Mouse (Mus musculus) heart, embryonic 14.5 days (tissue): Measurements from ENCODE around the gene Slc31a1. TPM values are rescaled to one million over a fixed set of nuclear protein-coding genes. Genes with fewer than 3 reads are reported as not detected.

Experiments used
- ATAC-seq: fragments of 200-750 bp; cut with Nextera tagmentation; 2 replicates; pipeline ENCODE4 v1.8.0; 2017; ENCODE audit warnings: low read depth, moderate TSS enrichment; ENCODE audit not compliant: insufficient number of reproducible peaks, insufficient read depth, low FRiP score
- H3K27ac ChIP-seq, 2 experiments: fragments of 200-500 bp in 1 of 2; fragments of 300-500 bp in 1 of 2; sonication (generic) in 1 of 2; replicated peaks in 1 of 2; 2 replicates each; pipeline ENCODE4 v1.5.1; 2012 to 2014; ENCODE audit warnings: low read depth in 2 of 2, low read length in 2 of 2, control low read depth in 1 of 2, mild to moderate bottlenecking in 1 of 2, mixed read lengths in 1 of 2; ENCODE audit not compliant: control insufficient read depth in 1 of 2, insufficient read depth in 1 of 2
- H3K27me3 ChIP-seq: fragments of 300-500 bp; sonication (generic); 2 replicates; pipeline ENCODE4 v1.6.1; 2014; ENCODE audit warnings: mild to moderate bottlenecking, low read length, control low read depth; ENCODE audit not compliant: control insufficient read depth, insufficient read depth
- H3K36me3 ChIP-seq: fragments of 300-500 bp; sonication (generic); 2 replicates; pipeline ENCODE4 v1.6.1; 2014; ENCODE audit warnings: mild to moderate bottlenecking, control low read depth, low read length, mixed read lengths; ENCODE audit not compliant: control insufficient read depth, insufficient read depth
- H3K4me1 ChIP-seq, 2 experiments: fragments of 200-500 bp in 1 of 2; fragments of 300-500 bp in 1 of 2; sonication (generic) in 1 of 2; 2 replicates each; pipeline ENCODE4 v1.6.1; 2012 to 2014; ENCODE audit warnings: low read length in 2 of 2, control low read depth in 1 of 2, mixed read lengths in 1 of 2; ENCODE audit not compliant: control insufficient read depth in 2 of 2, insufficient read depth in 2 of 2
- H3K4me2 ChIP-seq: fragments of 300-500 bp; sonication (generic); 2 replicates; pipeline ENCODE4 v1.6.1; 2014; ENCODE audit warnings: mild to moderate bottlenecking, low read length
- H3K4me3 ChIP-seq, 2 experiments: fragments of 200-500 bp in 1 of 2; fragments of 300-500 bp in 1 of 2; sonication (generic) in 1 of 2; 2 replicates each; pipeline ENCODE4 v1.5.1; 2012 to 2014; ENCODE audit warnings: low read length in 2 of 2, mild to moderate bottlenecking in 2 of 2, control low read depth in 1 of 2, low read depth in 1 of 2, moderate library complexity in 1 of 2; ENCODE audit not compliant: control insufficient read depth in 1 of 2, insufficient read depth in 1 of 2
- H3K9ac ChIP-seq: fragments of 300-500 bp; sonication (generic); 2 replicates; pipeline ENCODE4 v1.6.1; 2014; ENCODE audit warnings: mild to moderate bottlenecking, low read length
- H3K9me3 ChIP-seq: fragments of 300-500 bp; sonication (generic); 2 replicates; pipeline ENCODE4 v1.6.1; 2016; ENCODE audit warnings: low read length, control low read depth; ENCODE audit not compliant: control insufficient read depth
- WGBS: fragments of 180-500 bp; shearing (Covaris S2); extraction: QIAGEN DNeasy Blood & Tissue Kit; methylation state at CpG from one replicate; pipeline ENCODE4 v1.1.7; 2014; 5-methylcytosine and 5-hydroxymethylcytosine counted together
- polyA plus RNA-seq: library from polyadenylated mRNA; unstranded; fragments of >200 nt; fragmentation: Nextera tagmentation; extraction: Ambion mirVana; gene quantifications from 2 replicates; pipeline ENCODE4 v1.2.1, GENCODE M21; 2014

Slc31a1 gene
- polyA plus RNA-seq, 1 experiment from 2014 or later: 38.1 TPM

DNA sequence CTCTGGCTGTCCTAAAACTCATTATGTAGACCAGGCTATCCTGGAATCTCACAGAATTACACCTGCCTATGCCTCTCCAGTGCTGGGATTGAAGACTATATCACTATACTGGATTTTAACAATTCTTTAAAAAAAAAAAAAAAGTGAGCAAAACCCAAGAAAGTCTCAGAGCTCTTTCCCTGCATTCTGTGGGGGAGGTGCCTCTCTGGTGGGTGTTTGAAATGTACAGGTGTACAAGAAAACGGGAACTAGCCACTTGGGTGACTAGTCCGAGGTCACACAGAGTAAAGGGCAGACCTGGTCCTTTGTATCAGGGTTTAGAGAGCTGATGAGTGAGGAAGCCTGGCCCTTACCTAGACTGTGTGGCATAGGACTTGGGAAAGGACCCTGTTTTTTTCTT, 1.9 kb downstream of the Slc31a1 start:
- no peak for ATAC-seq
- Histone ChIP-seq H3K4me1 (peaks cover 0 to 15% of the 10 kb centered on the region in 2 experiments; a peak in 3 of 4 replicates), H3K36me3 (0 out of 2 replicates have a peak, but pooled peaks cover 3% of the 10 kb centered on the region), H3K9me3 (no peaks in the 10 kb centered on the region), H3K27ac (no peak overlapping the region), H3K4me3 (no peak overlapping the region), H3K27me3 (no peaks in the 10 kb centered on the region), H3K9ac (no peak overlapping the region), H3K4me2 (no peak overlapping the region)
- WGBS: 73% methylated on average over 2 of the region's 2 CpGs

DNA sequence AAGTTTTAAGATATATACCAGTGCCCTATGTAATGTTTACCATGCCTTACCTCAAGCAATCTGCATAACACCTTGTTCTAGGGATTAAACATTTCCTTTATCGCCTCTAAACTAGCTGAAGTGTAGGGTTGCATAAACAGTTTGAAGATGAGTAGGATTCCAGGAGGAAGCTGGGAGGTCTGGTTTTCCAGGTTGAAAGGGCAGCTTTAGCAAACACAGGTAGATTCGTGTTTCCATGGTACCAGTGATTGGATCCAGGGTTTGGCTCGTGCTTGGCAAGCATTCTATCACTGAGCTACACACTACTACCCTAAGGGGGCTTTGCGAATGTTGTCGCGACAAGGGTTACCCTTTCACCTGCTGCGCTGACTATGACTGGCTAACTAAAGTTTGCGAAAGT, 3.8 kb downstream of the Slc31a1 start:
- 90% methylated on average over 8 of the region's 8 CpGs for WGBS
- no peak for ATAC-seq
- H3K4me1 ChIP-seq: peaks cover 0 to 19% of the 10 kb centered on the region in 2 experiments; a peak in 2 of 4 replicates
- no peak overlapping the region for H3K4me3 ChIP-seq
- H3K9me3 ChIP-seq: no peaks in the 10 kb centered on the region
- no peaks in the 10 kb centered on the region for H3K27me3 ChIP-seq
- H3K9ac ChIP-seq: no peak overlapping the region
- no peak overlapping the region for H3K4me2 ChIP-seq
- H3K36me3 ChIP-seq: no peaks in the 10 kb centered on the region
- no peak overlapping the region for H3K27ac ChIP-seq

DNA sequence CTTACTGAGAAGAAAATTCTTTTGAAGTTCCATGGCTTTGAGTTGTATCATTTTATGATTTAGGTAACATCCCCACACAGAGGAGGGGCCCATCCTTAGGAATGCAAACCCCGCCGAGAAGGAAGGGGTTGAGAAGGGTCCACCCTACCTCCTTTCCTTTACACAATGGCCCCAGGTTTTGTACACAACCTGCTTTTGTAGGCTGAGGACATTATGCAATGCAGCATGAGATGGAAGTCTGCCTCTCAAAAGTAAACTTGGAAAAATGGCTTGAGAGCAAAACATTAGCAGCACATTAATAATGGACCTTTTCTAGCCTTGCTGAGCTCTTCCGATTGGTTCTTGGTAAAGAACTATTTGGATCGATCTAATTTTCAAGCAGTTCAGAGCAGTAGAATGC, 5.8 kb downstream of the Slc31a1 start:
- Histone ChIP-seq H3K4me3 (no peak overlapping the region), H3K27me3 (no peaks in the 10 kb centered on the region), H3K27ac (no peak overlapping the region), H3K4me2 (no peak overlapping the region), H3K9me3 (no peaks in the 10 kb centered on the region), H3K9ac (no peak overlapping the region), H3K36me3 (no peaks in the 10 kb centered on the region), H3K4me1 (peaks cover 3 to 25% of the 10 kb centered on the region in 2 experiments)
- no peak for ATAC-seq
- 79% methylated on average over 4 of the region's 4 CpGs for WGBS

DNA sequence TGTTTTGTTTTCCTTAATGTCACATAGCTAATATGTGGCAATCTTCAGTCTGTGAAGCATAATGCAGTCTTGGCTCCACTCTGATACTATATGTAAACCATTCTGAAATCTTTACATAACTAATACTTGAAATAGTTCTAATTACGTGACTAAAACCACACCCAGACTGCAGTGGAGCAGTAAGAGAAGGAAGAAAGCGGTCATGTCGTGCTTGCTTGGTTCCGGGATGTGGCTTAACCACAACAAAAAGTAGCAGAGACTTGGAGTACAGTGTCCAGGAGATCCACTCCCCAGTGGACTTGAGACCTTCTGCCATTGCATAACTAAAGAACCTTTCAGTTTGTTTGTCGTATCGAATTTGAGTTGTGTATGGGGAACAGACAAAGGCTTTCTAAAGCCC, 7.1 kb downstream of the Slc31a1 start:
- no peaks in the 10 kb centered on the region for H3K36me3 ChIP-seq
- H3K27me3 ChIP-seq: no peaks in the 10 kb centered on the region
- whole genome bisulfite sequencing: 91% methylated on average over 6 of the region's 6 CpGs
- no peak overlapping the region for H3K27ac ChIP-seq
- H3K4me2 ChIP-seq: no peak overlapping the region
- H3K4me1 ChIP-seq: peaks cover 5 to 28% of the 10 kb centered on the region in 2 experiments
- no peak overlapping the region for H3K9ac ChIP-seq
- H3K4me3 ChIP-seq: no peak overlapping the region
- no peak for ATAC-seq
- H3K9me3 ChIP-seq: no peaks in the 10 kb centered on the region

DNA sequence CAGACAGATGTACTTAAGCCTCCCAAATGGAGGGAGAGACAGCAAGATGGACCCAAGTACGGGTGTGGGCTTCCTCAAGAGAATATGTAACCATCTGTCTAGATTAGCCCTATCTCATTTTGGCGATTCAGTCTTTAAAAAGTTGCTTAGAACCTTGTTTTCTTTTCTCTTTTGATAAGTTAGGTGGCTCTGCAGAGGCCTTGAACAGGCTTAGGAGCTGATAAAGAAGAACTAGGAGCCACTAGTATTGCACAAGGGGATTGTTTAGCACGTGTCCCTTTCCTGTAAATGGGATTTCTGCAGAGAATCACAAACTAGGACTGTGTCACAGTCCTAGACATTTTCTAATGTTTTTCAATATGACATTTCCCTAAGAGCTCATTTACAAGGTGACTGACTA, 8.6 kb downstream of the Slc31a1 start:
- no peak overlapping the region for H3K4me2 ChIP-seq
- H3K27me3 ChIP-seq: no peaks in the 10 kb centered on the region
- 14% methylated on average over 3 of the region's 3 CpGs for WGBS
- ATAC-seq: no peak
- no peaks in the 10 kb centered on the region for H3K36me3 ChIP-seq
- 0 out of 2 replicates have a peak overlapping the region, but pooled peaks have one; percentile 3 for H3K9ac ChIP-seq
- H3K27ac ChIP-seq: no peak overlapping the region
- no peaks in the 10 kb centered on the region for H3K9me3 ChIP-seq
- H3K4me3 ChIP-seq: no peak overlapping the region
- H3K4me1 ChIP-seq: peaks cover 9 to 35% of the 10 kb centered on the region in 2 experiments

DNA sequence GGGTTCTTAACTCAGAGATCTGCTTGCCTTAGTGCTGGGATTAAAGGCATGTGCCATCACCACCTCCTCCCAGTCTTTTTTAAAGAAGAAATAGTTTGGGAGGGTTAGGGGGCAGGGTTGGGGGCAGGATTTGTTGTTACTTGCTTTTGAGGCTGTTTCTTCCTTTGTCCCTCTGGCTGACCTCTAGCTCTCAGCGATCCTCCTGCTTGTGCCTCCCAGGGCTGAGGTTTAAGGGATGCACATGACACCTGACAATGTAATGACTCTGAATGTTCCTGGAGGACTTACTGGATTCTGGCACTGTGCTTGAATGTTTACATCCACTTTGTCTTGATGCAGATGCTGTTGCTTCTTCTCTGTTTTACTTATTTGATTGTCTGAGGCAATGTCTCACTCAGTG, 11.9 kb downstream of the Slc31a1 start:
- no peaks in the 10 kb centered on the region for H3K27me3 ChIP-seq
- no peak overlapping the region for H3K4me2 ChIP-seq
- H3K9me3 ChIP-seq: no peaks in the 10 kb centered on the region
- no peak overlapping the region for H3K9ac ChIP-seq
- no peaks in the 10 kb centered on the region for H3K36me3 ChIP-seq
- H3K4me1 ChIP-seq: peaks cover 9 to 44% of the 10 kb centered on the region in 2 experiments
- H3K4me3 ChIP-seq: no peak overlapping the region
- H3K27ac ChIP-seq: no peak overlapping the region
- no peak for ATAC-seq
- WGBS: 50% methylated on average over 1 of the region's 1 CpGs

DNA sequence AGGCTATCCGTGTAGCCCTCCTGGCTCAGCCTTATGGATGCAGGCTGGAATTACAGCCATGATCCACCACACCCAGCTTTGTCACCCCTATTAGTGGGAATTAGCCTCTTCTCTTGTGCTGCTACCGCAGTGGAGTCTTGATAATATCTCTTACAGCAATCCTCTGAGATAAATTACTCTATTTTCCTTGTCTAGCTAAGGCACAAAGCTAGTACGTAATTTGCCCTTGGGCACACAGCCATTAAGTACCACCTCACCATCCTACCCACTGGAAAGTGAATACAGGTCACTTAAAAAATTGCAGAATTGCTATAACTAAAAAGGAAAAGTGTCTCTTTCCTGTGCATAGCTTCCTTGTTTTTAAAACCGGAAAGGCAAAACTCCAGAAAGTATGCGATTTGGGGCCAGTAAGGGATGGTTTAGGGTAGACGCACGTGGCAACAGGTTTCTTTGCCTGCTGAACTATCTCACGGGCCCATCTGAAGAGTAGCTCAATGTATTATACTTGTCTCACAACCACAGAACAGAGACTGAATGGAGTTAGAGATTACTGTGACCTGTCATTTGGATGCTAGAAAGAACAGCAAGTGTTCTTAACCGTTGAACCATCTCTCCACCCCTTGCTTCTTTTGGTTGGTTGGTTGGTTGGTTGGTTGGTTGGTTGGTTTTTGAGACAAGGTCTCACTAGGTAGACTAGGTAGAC, 12.4 kb downstream of the Slc31a1 start:
- H3K27me3 ChIP-seq: no peaks in the 10 kb centered on the region
- WGBS: 85% methylated on average over 9 of the region's 9 CpGs
- H3K9me3 ChIP-seq: no peaks in the 10 kb centered on the region
- no peak overlapping the region for H3K27ac ChIP-seq
- H3K4me1 ChIP-seq: peaks cover 9 to 44% of the 10 kb centered on the region in 2 experiments
- no peak overlapping the region for H3K9ac ChIP-seq
- no peak overlapping the region for H3K4me3 ChIP-seq
- H3K36me3 ChIP-seq: no peaks in the 10 kb centered on the region
- no peak overlapping the region for H3K4me2 ChIP-seq
- no peak for ATAC-seq

DNA sequence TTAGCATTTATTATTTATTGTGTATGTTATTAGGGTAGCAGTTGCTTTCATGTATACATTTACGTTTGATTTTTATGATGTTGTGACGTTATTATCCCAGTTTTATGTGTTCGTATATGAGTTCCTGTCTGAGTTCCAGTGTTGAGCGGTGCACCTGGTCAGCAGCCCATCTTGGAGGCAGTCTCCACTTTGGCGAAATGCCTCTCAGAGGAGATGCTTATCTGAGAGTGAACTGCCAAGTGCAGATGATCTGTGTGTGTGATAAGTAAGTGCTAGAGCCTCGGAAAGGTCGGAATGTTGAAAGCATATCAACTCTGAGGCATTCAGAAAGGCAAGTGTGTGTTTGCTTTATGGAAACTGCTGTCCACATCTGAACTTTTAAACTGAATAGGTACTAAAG, 13.1 kb downstream of the Slc31a1 start:
- Histone ChIP-seq H3K27me3 (no peaks in the 10 kb centered on the region), H3K9me3 (no peaks in the 10 kb centered on the region), H3K27ac (no peak overlapping the region), H3K4me2 (no peak overlapping the region), H3K4me3 (no peak overlapping the region), H3K9ac (no peak overlapping the region), H3K36me3 (no peaks in the 10 kb centered on the region), H3K4me1 (peaks cover 11 to 46% of the 10 kb centered on the region in 2 experiments)
- 62% methylated on average over 7 of the region's 7 CpGs for WGBS
- no peak for ATAC-seq
